Mouse (Mus musculus): ENCODE measurements at regions not wholly inside any gene's neighbourhood (a gene's known extent, or its start where the extent isn't known, plus 50 kb on each side); places are given as distances from the start of the nearest gene placed in this dataset.

GRCm38 (mm10) chr4:29133404-29134307, 320.7 kb downstream of the Epha7 start:
- intact Hi-C loops (cut with DNase I), result no loop called here
- no peak for DNase-seq (ENCODE audit: low spot score in 2 of 2)

- no peak for DNase-seq (ENCODE audit: low spot score in 2 of 2)
- intact Hi-C loops (cut with DNase I), result no loop called here
Observed at GRCm38 (mm10) chr4:29135685-29136385, 322.9 kb downstream of the Epha7 start.

- no peak for DNase-seq (ENCODE audit: low spot score in 2 of 2)
- intact Hi-C loops (cut with DNase I), result no loop called here
Observed at GRCm38 (mm10) chr4:29138771-29139301, 325.9 kb downstream of the Epha7 start.

- intact Hi-C loops (cut with DNase I), result no loop called here
Observed at GRCm38 (mm10) chr4:29143415-29143814, 330.5 kb downstream of the Epha7 start.

GRCm38 (mm10) chr4:29145242-29145641, 332.3 kb downstream of the Epha7 start:
- DNase-seq (ENCODE audit: low spot score in 2 of 2), result no peak
- intact Hi-C loops (cut with DNase I), result no loop called here

More at GRCm38 (mm10) chr4:29143415-29143814, 330.5 kb downstream of the Epha7 start:
- no peak for DNase-seq (ENCODE audit: low spot score in 2 of 2)

- DNase-seq (ENCODE audit: low spot score in 2 of 2), result no peak
- intact Hi-C loops (cut with DNase I), result no loop called here
Observed at GRCm38 (mm10) chr4:29152134-29152867, 339.4 kb downstream of the Epha7 start.

DNA sequence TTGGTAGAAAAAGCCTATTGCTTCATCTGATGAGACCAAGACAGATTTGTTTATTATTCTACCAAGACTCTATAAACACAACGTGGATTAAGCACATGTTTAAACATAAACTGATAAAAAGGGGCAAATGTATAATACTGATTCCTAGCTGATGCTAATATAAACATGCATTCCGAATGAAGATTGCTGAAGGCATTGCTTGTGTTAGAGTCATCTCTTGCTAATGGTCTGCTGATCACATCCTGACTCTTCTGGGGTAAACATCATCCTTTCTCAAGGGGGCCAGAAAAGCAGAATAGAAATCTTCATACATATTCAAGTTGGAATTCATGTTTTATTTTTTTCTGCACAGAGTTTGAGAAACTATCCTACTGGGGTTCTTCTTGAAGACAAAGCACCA, 369.6 kb downstream of the Epha7 start:
- intact Hi-C loops (cut with DNase I), result no loop called here
- no peak for DNase-seq (ENCODE audit: low spot score in 2 of 2)

GRCm38 (mm10) chr4:29183411-29183810, 370.5 kb downstream of the Epha7 start:
- intact Hi-C loops (cut with DNase I), result no loop called here
- no peak for DNase-seq (ENCODE audit: low spot score in 2 of 2)

- no peak for DNase-seq (ENCODE audit: low spot score in 2 of 2)
- intact Hi-C loops (cut with DNase I), result no loop called here
Observed at GRCm38 (mm10) chr4:29183818-29184217, 370.9 kb downstream of the Epha7 start.

- no peak for DNase-seq (ENCODE audit: low spot score in 2 of 2)
- intact Hi-C loops (cut with DNase I), result no loop called here
Observed at GRCm38 (mm10) chr4:29200976-29201375, 388.0 kb downstream of the Epha7 start.
